Mouse (Mus musculus): Measurements from ENCODE around the gene Rag1. TPM values are rescaled to one million over a fixed set of nuclear protein-coding genes. Genes with fewer than 3 reads are reported as not detected.

Gene Rag1
- polyA plus RNA-seq (2012; rRNA removed) = 0.04 and 0.06 TPM in 2 replicates

DNA sequence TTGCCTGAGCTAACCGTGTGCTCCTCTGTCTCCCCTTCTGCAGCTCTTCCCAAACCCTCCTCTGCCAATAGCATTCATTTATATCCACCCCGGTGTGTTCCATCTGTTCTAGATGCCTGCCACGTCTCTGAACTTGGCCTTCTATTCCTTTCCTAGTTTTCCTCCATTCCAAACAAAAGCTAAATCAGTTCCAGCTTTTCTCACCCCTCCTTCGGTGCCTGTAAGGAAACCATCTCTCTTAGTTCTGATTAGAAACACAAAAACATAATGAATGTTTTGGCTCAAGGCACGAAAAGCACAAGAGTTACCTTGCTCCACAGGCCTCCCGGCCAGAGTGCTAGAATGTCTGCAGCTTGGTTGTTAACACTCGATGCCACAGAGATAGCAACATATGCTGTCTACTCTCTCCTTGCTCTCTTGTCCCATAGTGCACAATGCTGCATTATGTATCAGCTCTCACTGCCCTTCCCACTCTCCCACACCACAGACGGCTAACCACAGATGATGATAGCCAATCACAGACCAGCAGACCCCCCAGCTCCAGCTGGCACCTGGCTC, at the start of gene Rag1, which contains the start of gene B230118H07Rik:
Gene Rag1, minus strand, starts transcription at position 388 of the 558 bp plus-strand sequence.
Gene B230118H07Rik, minus strand, starts transcription at position 419 of the 558 bp plus-strand sequence.
- TF ChIP-seq POLR2A (IDR thresholded peaks at IDR 0.05; ENCODE audit: extremely low read depth, insufficient read depth, low read length) (no peak), CTCF (IDR thresholded peaks at IDR 0.05; ENCODE audit: extremely low read depth, insufficient read depth, low read length) (no peak)
- peaks cover 2% of the 10 kb centered on the region; the same call in 1 of the 2 replicates for H3K4me1 ChIP-seq (ENCODE audit: control insufficient read depth, insufficient read depth, low read length)
- no peak within 1 kb of the TSS for H3K27ac ChIP-seq (ENCODE audit: insufficient read depth, low read length)
- H3K4me3 ChIP-seq (ENCODE audit: insufficient read depth, low read length) = no peak within 1 kb of the TSS

DNA sequence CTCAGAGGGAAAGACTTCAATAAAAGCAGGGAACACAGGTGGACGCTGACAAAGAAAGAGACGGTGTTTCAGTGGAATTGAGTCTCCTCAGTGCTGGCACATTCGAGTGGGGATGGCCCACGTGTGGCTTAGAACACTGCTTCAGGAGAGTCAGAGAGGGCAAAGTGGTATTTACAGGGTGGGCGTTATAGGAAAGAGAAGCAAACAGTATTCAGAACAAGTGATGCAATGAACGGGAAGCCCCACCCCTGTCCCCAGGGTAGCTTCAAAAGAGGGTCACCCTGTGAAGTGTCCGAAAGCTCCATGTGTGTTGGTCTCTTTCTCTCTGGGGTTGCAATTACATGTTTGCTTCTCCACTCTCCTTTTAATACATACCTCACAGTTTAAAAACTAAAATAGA, 46.3 kb upstream of the Rag1 start:
- Histone ChIP-seq H3K4me1 (ENCODE audit: control insufficient read depth, insufficient read depth, low read length) (no peaks in the 10 kb centered on the region), H3K27ac (ENCODE audit: insufficient read depth, low read length) (no peak overlapping the region), H3K4me3 (ENCODE audit: insufficient read depth, low read length) (no peak overlapping the region)
- no peak for TF ChIP-seq CTCF (IDR thresholded peaks at IDR 0.05; ENCODE audit: extremely low read depth, insufficient read depth, low read length)
- no peak for TF ChIP-seq POLR2A (IDR thresholded peaks at IDR 0.05; ENCODE audit: extremely low read depth, insufficient read depth, low read length)

DNA sequence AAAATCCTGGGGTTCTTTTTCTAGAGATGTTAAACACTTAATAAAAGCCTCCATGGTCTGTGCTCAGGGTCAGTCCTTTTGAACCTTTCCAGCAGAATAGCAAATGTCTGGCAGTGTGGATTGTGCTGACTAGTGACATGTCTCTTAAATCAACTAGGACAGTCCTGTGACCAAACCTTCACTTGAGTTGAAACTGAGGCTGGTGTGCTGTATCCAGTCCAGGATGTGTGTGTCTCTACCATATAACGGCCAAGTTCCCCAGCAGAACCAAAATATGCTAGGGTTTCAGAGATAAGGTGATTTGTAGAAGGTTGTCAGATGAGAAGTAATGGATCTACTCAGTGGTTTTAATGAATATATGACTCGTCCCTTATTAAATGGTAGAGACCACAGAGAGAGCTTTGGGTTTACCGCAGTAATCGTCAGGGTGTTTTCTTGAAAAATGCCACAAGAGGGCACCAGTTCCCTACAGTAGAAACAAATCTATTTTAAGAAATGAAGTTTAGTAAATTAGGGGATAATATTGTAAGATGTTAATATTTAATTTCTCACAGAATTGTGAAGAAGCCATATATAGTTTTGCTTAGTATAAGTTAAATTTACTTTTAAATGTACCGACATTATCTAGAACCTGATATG, 44.4 kb upstream of the Rag1 start:
- TF ChIP-seq CTCF (IDR thresholded peaks at IDR 0.05; ENCODE audit: extremely low read depth, insufficient read depth, low read length) (peak; percentile 28; the same call in 1 of the 2 replicates), POLR2A (IDR thresholded peaks at IDR 0.05; ENCODE audit: extremely low read depth, insufficient read depth, low read length) (no peak)
- no peak overlapping the region for H3K27ac ChIP-seq (ENCODE audit: insufficient read depth, low read length)
- no peaks in the 10 kb centered on the region for H3K4me1 ChIP-seq (ENCODE audit: control insufficient read depth, insufficient read depth, low read length)
- no peak overlapping the region for H3K4me3 ChIP-seq (ENCODE audit: insufficient read depth, low read length)

DNA sequence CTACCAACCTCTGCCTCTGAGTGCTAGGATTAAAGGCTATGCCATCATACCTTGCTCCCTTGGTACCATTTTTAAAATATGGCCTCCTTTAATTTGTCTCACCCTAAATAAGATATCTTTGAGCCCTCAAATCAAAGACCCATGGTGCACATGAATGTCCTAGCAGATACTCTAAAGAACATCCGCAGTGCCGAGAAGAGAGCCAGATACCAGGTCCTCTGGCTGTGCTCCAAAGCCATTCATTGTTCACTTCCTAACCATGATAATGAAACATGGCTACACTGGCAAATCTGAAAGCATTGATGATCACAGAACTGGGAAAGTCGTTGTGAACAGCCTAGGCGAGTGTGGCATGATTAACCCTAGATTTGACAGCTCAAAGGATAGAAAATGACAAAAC, 43.7 kb upstream of the Rag1 start:
- Histone ChIP-seq H3K27ac (ENCODE audit: insufficient read depth, low read length) (no peak overlapping the region), H3K4me1 (ENCODE audit: control insufficient read depth, insufficient read depth, low read length) (peaks cover 2% of the 10 kb centered on the region; the same call in 1 of the 2 replicates), H3K4me3 (ENCODE audit: insufficient read depth, low read length) (no peak overlapping the region)
- TF ChIP-seq CTCF (IDR thresholded peaks at IDR 0.05; ENCODE audit: extremely low read depth, insufficient read depth, low read length) = no peak
- no peak for TF ChIP-seq POLR2A (IDR thresholded peaks at IDR 0.05; ENCODE audit: extremely low read depth, insufficient read depth, low read length)

DNA sequence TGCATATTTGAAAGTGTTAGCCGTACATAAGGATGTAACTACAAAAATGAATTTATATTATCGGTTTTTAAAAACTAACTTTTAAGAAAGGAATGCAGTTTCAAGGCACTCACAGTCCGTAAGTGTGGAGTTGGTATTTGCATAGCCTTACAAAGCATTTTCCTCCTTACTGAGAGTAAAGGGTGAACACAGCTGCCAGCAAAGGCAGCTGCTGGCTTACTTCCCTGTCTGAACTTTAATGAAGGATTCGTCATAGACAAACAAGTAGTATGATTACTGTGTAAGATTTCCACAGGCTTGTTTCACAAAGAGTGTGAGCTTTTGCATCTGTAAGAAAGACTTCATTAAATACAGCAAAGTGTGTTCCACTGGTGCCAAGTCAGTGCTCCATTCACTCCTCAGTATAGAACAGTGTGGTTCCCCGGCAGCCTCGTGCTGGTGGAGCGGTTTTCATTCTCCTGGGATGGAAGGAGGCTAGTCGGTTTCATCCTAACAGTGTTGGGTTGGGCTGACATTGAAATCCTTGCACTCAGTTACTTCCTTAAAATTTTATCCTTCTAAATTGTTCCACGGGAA, 41.0 kb upstream of the Rag1 start:
- no peak overlapping the region for H3K4me3 ChIP-seq (ENCODE audit: insufficient read depth, low read length)
- H3K4me1 ChIP-seq (ENCODE audit: control insufficient read depth, insufficient read depth, low read length) = peaks cover 2% of the 10 kb centered on the region; the same call in 1 of the 2 replicates
- no peak for TF ChIP-seq CTCF (IDR thresholded peaks at IDR 0.05; ENCODE audit: extremely low read depth, insufficient read depth, low read length)
- no peak for TF ChIP-seq POLR2A (IDR thresholded peaks at IDR 0.05; ENCODE audit: extremely low read depth, insufficient read depth, low read length)
- H3K27ac ChIP-seq (ENCODE audit: insufficient read depth, low read length) = no peak overlapping the region

DNA sequence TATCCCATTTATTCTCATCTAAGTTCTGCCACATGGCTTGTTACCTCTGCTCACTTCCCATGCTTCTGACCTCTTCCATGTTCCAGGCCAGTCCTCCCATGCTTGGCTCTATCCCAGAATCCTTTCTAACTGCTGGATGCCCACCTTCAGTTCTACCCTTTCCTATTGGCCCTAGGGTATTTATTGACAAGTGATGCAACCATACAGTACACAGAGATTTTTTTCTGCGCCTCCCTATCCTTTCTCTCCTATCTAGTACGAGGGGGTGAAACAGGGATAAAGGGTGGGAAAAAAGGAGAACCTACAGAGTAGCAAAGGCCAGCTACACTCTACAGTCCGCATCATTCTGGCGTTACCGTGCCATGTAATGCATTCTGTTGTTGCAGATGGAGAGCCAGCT, 38.7 kb upstream of the Rag1 start:
- peak overlapping the region; percentile 21; the same call in 1 of the 2 replicates for H3K4me3 ChIP-seq (ENCODE audit: insufficient read depth, low read length)
- peaks cover 2% of the 10 kb centered on the region; the same call in 1 of the 2 replicates for H3K4me1 ChIP-seq (ENCODE audit: control insufficient read depth, insufficient read depth, low read length)
- TF ChIP-seq POLR2A (IDR thresholded peaks at IDR 0.05; ENCODE audit: extremely low read depth, insufficient read depth, low read length) (no peak), CTCF (IDR thresholded peaks at IDR 0.05; ENCODE audit: extremely low read depth, insufficient read depth, low read length) (no peak)
- no peak overlapping the region for H3K27ac ChIP-seq (ENCODE audit: insufficient read depth, low read length)

DNA sequence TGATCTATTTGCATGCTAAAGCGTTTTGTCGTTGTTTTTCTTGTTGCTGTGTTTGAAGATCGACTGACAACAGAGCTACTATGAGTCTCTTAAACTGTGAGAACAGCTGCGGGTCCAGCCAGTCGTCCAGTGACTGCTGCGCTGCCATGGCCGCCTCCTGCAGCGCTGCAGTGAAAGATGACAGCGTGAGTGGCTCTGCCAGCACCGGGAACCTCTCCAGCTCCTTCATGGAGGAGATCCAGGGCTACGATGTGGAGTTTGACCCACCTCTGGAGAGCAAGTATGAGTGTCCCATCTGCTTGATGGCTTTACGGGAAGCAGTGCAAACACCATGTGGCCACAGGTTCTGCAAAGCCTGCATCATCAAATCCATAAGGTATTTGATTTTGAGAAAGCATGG, 35.1 kb upstream of the Rag1 start:
- H3K4me1 ChIP-seq (ENCODE audit: control insufficient read depth, insufficient read depth, low read length) = peaks cover 2% of the 10 kb centered on the region; the same call in 1 of the 2 replicates
- H3K4me3 ChIP-seq (ENCODE audit: insufficient read depth, low read length) = no peak overlapping the region
- H3K27ac ChIP-seq (ENCODE audit: insufficient read depth, low read length) = no peak overlapping the region
- no peak for TF ChIP-seq POLR2A (IDR thresholded peaks at IDR 0.05; ENCODE audit: extremely low read depth, insufficient read depth, low read length)
- TF ChIP-seq CTCF (IDR thresholded peaks at IDR 0.05; ENCODE audit: extremely low read depth, insufficient read depth, low read length) = no peak

DNA sequence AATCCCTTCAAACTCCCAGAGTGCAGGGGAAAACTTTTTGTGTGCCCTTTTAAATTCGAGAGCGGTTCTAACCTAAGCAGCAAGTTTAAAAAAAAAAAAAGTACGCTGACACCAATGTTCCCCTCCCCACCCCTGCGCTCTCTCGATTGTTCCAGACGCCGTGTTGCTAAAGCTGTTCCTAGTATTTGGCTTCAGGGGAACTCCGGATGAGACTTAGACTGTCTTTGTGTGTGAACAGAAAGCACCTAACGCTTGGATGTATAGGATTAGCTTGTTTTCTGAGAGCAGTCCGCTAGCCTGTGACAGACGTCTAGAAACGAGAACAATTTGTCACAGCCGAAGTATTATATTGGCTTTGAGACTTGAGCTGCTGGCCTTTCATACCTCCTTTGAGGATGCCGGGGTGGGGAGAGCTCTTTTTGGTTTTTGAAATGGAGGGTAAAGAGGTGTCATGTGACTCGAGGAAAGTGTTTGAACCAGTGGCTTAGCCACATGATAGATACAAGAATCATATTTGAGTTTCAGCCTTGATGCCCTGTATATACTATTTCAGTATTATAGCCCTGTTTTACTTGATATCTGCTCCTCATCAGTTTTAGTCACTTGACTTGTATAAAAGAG, 30.0 kb upstream of the Rag1 start:
- no peak for TF ChIP-seq CTCF (IDR thresholded peaks at IDR 0.05; ENCODE audit: extremely low read depth, insufficient read depth, low read length)
- no peak for TF ChIP-seq POLR2A (IDR thresholded peaks at IDR 0.05; ENCODE audit: extremely low read depth, insufficient read depth, low read length)
- Histone ChIP-seq H3K27ac (ENCODE audit: insufficient read depth, low read length) (no peak overlapping the region), H3K4me3 (ENCODE audit: insufficient read depth, low read length) (peak overlapping the region; percentile 92), H3K4me1 (ENCODE audit: control insufficient read depth, insufficient read depth, low read length) (no peaks in the 10 kb centered on the region; the same call in 1 of the 2 replicates)

DNA sequence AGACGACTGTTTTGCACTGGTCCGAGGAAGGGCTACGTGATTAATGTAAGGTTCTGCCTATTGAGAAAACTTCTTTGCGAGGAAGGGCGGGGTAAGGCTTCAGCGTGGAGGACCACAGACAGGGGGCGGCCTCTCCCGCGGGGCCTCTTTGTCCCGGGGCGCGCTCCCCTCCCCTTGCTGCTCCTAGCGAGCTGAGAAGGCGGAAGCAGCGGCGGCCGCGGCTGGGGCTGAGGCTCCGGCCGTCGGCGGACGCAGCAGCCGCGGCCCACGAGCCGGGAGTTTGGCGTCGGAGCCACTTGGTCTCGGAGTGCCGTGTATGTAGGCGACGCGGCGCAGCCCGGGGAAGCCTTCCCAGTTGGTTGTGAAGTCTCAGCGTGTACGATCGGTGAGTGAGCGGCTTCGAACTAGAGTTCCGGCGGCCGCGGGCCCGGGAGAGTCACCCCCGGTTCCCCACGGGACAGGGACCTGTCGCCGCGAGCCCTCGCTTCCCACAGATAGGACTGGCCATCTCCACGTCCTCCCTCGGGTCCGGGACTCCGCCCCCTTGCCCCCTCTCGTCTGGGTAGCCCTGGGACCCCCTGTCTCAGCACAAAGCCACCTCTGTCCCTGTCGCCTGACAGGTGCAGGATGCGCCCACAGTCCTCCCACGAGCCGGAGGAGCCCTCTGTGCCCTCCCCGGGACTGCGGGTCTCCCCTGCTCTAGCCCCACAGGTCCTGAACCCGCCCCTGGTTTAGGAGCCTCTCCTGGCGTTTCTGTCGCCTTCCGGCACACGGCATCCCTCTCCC, 29.1 kb upstream of the Rag1 start, which contains the start of gene Traf6:
Gene Traf6, plus strand, starts transcription at position 194 of the 786 bp plus-strand sequence.
- H3K4me3 ChIP-seq (ENCODE audit: insufficient read depth, low read length) = peak within 1 kb of the TSS; percentile 92
- H3K4me1 ChIP-seq (ENCODE audit: control insufficient read depth, insufficient read depth, low read length) = no peaks in the 10 kb centered on the region; the same call in 1 of the 2 replicates
- TF ChIP-seq POLR2A (IDR thresholded peaks at IDR 0.05; ENCODE audit: extremely low read depth, insufficient read depth, low read length) (no peak), CTCF (IDR thresholded peaks at IDR 0.05; ENCODE audit: extremely low read depth, insufficient read depth, low read length) (peak; percentile 30)
- no peak within 1 kb of the TSS for H3K27ac ChIP-seq (ENCODE audit: insufficient read depth, low read length)

Measured in cortical plate, adult 2 months (tissue).